Mouse (Mus musculus) layer of hippocampus, postnatal 36 days (tissue): ENCODE results near the gene Rheb. TPM values are rescaled to one million over a fixed set of nuclear protein-coding genes. Genes with fewer than 3 reads are reported as not detected.
"Not testable (repeated sequence)": the region's sequence is repeated elsewhere in the genome, so short reads cannot be mapped to it uniquely, and the experiment has no call there.

Experiments used
- DNase-seq, 2 experiments: peaks; one replicate each; pipeline ENCODE4 v3.0.0; 2022
- total RNA-seq, 2 experiments: library from RNA; stranded (reverse); gene quantifications; 2 replicates each; pipeline ENCODE4 v1.2.3; 2021

The Rheb gene
- 100 to 1,000 TPM; 111 to 120 TPM for total RNA-seq

DNA sequence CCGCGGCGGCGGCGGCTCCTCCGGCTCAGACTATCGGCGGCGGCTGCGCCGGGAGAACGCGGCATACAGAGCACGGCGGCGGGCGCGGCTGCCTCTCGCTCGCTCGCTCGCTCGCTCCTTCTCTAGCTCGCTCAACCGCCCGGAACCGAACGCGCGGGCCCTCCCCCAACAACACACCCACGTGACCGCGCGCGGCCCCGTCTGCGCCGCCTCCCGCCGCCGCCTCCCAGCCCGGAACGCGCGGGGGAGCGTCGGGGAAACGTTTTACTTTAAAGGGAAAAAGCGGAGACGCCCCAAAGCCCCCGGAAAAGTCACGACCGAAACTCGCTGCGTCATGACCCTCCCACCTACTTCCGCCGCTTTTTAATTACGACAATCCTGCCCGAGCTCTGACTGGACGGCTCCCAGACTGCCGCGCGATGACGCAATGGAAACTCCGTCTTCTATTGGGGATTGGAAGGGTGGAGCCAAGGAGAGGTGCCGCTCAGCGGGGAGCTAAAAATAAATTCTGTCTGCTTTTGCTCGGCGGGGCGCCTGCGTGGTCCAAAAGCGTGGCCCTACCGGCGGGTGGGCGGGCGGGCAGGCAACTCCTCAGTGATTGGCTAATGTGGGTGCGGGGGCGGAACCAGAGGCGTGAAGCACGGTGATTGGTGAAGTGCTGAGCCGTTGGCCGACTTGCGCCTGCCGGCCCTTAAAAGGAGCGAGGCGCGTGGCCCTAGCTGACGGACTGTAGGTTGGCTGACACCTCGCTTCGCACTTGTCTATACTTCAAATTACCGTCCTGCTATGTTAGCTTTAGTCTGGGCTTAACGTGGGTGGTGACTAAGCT, at the start of gene Rheb:
Rheb (minus strand) TSS at position 351 of the 829 bp plus-strand sequence.
- peak; percentile 99 for DNase-seq

DNA sequence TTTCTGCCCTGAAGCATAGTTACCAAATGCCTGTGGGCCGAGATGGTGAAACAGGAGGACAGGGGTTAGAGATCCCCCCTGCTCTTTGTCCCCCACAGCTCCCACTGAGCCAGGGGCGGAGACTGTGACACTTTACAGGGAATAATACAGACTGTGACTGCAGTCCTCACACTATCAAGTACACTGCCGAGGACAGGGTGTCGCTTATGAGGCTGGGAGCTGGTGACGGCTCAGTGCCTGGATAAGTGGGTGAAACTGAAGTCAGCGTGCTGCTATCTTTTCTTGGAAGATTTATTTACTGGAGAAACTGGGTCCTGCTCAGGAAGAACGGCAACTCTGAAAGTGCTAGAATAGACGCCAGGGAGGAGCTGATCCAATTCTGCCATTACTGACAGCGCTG, 47.4 kb upstream of the Rheb start:
- no peak for DNase-seq

DNA sequence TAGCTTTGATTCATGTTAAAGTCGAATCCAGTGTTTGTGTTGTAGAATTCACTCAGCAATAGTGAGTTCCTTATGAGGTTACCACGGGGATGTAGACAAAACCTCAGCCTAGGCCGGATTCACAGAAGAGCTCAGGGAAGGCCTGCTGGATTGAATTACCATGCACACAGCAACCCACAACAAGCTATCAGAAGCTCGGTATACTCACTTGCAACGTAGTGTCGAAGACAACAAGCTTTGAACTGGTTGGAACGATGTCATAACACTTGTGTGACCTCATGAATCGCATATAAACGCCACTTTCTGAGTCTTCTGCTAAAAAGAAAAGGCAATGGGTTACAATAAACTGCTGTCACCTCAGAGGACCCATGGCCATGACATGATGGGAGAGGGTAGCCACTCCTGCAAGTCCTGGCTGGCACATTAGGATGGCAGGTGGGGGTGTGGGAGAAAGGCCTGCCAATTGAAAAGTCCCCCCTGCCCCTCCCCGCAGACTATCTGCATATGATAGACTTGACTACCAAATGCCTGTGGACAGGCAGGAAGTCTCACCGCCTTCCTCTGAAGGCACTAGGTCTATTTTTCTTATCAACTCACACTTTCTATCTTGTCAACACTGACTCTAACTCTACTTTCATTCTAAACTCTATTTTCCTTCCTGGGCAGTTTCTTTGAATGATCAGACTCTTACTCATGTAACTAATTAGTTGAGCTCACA, 46.6 kb upstream of the Rheb start:
- DNase-seq = no peak

DNA sequence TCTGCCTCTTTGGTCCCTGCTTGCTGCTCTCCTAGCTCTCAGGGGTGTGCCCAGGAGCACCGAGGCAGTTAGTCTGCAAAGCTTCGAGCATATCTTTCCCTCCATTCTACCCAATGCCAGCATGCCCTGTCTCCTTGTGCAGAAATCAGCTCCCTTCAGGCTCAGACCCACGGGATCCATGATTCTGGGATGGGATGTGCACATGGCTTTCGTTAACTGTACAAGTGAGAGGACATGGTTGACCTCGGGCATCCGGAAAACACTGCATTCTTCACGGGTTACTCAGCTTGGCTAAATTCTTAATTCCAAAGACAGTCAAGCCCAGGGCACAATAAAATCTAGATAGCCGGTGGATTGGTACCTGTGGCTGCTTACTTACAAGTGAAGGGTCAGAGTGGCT, 44.8 kb upstream of the Rheb start:
- DNase-seq = no peak

DNA sequence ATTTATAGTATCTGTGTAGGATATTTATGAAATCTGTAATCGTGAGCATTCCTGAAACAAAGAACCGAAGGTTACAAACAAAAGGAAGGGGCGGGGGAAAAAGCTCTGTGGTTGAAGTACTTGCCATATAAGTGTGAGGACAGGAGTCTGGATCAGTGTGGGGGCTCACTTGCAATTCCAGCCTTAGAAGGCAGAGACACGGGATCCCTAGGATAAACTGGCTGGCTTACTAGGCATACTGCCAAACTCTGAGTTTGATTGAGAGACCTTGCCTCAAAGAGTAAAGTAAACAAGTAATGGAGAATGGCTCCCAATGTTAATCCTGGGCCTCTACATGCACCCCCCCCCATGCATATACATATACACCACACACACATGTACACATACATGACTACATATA, 36.3 kb upstream of the Rheb start:
- DNase-seq = no peak

DNA sequence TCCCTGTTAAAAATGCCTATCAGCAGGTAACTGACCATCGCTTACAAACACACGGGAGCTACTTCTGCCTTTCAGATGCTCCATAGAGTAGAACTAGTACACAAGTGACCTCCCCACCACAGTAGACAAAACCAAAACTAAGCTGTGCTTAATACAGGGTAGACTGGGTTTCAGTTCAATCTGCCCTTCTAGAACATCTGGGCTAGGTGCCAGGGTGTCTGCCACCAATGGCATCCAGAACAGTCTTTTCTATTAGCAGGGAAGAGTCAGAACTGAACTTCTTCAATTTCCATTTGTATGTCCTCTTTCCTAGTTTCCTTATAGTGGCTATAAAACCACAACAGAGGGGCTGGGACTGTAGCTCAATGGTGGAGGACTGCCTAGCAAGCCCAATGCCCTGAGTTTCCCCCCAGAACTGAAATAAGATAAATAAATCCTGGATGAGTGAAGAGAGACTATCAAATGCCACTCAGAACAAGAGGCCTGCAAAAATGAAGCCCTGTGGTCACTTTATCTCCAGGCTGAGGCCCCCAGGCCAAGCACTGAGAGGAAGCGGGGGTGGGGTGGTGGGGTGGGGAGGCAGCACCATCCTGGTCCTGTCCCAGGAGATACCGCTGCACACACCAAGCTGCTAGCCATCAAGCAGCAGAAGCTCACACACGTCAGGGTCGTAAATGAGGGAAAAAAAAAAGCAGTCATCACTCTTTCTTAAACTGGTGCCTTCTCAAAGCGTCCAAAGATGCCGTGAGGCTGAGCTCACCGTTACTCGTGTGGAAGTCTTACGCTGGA, 35.6 kb upstream of the Rheb start:
- DNase-seq = no peak

DNA sequence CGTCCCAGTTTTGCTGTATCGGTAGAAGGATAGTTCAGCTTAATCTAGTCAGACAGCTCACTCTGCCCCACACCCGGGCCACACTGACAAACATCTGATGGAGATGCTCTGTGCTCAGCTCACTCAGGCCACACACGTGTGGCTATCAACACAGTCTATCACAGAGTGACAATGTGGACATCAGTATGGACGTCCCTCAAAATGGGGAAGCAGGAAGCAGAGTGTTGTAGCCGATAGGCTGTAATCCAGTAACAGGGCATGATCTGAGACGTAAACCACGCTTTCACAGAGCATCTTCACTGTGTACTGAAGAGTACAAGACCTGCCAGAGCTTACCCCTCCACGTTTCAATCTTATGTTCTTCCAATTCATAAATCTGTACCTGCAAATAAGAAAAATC, 34.2 kb upstream of the Rheb start:
- no peak for DNase-seq

DNA sequence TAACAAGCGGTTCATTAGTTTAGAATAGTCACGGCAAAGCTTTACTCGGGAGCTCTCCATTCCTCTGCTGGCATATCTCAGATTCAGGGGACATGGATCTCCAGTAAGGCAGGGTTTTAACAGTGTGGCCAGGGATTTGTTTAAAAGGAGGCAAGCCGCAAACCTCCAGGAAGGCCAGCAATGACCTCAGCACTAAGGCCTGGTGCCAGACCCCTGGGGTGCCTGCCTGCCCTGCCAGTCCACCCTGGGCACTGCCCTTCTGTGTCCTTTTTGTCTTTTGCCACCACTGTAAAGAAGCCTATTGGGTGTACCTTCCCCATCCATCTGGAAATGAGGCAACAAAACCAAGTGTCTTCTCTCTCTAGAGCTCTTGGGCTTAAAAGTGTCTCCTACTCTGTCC, 31.7 kb upstream of the Rheb start:
- peak in 1 of 2 experiments; percentile 60 for DNase-seq

DNA sequence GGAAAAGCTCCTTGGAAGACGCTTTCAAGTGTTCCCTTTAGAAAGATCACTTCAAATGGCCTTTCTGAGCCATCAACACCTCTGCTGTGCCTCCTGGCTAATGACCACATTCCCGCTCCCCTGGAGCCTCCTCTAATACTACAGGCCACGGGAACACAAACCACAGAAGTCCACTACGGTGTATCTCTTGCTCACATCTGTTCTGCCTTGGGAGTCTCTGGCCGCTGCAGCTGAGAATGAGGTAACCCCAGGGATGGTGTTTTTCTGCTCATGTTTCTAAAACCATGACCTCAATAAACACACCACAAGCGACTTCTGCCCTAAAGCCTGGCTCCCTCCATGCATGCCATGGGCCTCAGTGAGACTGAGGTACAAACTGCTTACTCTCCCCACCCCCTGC, 30.8 kb upstream of the Rheb start:
- no peak for DNase-seq

DNA sequence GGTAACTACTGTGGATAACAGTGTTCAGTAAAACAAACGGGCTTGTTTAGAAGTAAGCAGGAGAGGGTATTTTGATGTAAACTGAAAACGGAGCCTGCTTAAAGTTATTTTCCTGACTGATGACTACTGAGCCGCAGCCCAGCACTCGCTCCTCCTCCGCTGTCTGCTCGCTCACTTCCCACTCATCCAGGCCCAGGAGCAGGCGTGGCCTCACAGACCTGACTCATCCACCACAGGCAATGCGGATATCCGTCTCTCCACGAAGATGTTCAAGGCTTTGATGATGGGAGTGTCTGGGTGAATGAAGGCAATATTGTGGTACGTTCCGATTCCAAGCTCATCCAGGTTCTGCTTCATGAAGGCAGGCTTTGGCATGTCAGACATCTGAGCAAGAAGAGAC, 28.9 kb upstream of the Rheb start:
- DNase-seq = peak in 1 of 2 experiments; percentile 38

DNA sequence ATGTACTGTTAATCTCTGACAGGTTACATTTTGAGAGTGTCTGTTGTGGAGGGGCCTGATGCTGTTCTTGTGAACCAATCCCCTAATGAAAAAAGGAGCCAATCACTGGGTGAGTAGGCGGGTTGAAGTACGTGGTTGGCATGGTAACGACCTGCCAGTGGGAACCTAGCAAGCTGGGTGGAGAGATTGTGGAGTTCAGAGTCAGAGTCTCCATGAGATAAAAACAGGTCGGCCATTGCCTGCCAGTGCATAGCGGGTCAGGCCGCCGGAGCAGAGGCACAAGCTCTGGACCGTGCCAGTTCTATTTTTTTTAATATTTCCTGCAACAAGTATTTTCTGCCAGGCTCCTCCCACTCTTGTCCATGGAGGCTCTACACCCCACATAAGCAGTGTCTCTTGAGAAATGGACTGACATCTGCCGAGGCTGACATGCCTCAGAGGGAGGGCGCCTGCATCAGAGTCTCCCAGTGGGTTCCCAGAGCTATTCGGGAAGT, 27.4 kb upstream of the Rheb start:
- no peak for DNase-seq

DNA sequence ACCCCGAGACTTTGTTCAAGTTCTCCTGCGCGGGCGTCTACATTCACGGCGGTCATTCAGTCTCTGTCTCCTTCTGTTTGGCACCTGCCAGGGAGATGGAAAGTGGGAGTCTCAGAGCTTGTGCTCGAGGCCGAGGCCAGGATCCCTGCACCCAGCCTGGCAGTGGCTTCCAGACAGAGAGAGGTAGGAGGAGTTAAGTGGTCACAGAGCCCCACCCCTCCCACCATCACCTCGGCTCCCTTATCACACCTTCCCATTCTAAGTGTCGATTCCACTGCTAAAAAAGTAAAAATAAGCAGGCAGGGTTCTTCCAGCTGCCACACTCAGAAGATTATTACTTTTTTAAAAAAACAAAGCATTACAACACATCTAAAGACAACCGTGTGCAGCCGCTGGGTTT, 21.4 kb upstream of the Rheb start:
- no peak for DNase-seq

DNA sequence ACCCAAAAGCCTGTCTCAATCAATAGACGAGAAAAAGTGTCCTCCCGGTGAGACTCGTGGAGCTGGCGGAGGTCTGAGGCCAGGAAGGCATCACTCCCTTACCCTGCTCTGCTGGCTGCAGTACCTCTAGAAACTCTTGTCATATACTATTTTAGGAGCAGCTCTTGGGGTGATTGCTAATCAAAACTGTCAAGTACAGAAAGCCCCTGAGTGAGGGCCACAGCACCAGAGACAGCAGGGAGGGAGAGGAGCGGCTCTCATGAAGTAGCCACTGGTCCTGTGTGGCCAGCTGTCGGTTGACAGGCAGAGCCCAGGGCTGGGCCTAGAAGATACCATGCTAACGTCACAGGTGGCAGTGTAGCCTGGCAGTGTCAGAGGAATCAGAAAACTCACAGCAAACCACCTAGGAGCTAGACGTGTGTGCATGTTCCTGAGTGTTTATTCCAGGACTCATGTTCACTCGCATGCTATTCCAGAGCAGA, 19.1 kb upstream of the Rheb start:
- no peak for DNase-seq

DNA sequence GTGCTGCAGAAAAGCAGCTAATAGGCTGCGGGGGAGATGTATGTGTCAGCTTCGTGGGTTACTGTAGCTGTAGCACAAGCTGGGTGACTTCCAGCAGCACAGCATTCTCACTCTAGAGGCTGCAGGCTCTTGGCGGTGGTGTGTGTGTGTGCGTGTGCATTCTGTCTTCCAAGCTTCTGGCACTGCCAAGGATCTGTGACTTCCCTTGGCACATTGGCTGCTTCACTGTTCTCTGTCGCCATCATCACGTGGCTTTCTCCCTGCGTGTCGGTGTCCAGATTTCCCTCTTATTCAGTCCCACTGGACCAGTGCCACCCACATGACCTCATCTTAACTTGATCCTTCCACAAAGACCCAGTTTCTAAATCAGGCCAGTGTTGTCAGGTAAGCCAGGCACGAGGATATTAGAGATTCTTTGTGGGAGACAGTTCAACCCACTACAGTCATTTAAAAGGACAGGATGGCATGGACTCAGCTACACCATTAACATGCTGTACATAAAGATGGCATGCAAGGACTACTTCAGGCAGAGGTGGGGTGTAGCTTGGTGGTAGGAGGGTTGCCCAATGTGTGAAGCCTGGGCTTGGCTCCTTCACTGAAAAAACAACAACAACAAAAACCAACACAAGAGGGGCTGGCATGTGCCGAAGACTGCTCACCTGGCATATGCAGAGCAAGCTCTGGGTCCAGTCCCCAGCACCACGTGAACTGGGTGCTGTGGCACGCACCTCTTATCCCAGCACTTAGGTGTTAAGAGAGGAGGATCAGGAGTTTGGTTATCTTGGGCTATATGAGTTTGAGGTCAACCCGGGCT, 18.4 kb upstream of the Rheb start:
- DNase-seq = peak; percentile 65 to 67

DNA sequence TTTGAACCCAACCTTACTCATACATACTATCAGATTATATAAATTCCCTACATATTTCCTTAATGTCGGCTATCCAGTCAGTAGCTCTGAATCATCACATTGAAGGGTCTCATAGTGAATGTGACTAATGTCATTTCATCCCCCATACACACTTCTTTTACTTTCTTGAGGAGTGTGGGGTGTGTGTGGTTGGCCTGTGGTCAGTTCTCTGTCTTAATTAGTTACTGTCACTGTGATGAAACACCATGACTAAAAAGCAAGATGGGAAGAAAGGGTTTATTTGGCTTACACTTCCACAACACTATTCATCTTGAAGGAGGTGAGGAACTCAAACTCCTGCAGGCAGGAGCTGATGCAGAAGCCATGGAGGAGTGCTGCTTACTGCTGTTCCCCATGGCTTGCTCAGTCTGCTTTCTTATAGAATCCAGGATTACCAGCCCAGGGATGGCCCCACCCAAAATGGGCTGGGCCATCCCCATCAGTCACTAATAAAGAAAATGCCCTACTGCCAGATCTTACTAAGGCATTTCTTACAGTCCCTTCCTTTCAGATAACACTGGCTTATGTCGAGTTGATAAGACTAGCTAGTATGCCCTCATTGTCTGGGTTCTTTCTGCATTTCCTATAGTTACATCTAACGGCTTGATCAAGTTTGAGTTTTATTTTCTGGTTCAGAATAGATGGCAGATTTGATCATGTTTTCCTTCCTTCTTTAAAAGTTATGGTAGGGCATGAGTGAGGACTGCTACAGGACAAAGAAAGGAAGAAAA, 17.5 kb upstream of the Rheb start:
- DNase-seq = no peak

DNA sequence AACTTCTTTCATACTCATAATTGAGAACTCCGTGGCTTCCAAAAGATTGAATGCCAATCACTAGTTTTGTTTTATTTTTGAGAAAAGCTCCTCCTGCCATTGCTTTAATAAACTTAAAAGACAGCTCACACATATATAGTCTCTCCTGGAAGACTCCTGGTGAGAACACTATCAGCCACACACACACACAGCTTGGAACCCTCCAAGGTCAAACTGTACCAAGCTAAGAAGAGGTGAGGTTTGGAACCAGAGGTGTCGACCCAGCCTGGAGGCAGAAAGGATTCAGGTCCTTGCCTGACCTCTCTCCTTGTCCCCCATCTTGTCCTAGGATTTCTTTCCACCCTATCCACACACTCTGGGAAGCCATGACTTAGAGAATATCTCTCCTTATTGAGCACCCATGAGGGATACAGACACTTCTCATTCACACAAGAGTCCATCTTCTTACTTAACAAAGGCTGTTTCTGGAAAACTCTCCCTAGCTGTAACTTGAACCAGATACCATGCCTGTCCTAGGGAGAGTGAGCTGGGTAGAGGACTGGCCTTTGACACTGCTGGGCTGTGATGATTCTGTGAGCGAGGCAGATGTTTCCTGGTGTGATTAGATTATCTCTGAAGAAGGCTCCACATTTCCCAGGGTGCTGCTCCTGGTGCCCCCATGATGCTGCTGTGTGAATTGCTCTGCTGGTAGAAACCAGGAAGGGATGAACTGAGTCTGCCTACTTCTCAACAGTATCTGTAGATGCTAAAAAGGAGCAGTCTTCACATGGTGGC, 12.6 kb upstream of the Rheb start:
- DNase-seq = no peak

DNA sequence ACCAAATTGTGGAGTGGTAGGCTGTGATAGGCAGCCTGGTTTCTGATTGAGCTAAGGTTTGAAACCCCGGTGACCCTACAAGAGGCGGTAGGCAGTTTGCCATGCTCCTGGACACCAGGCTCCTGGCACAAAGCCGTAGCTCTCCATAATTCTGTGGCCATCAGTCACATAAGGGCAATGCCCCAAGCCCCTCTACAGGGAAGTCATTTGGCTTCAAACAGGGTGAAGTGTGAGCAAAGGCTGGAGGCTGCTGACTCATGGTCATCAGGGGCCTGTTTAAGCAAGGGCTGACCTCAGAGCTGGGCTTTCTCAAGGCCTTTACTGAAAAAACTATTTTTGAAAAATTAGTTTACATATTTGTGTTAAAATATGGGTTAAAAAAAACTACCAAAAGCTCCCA, 11.8 kb upstream of the Rheb start:
- no peak for DNase-seq

DNA sequence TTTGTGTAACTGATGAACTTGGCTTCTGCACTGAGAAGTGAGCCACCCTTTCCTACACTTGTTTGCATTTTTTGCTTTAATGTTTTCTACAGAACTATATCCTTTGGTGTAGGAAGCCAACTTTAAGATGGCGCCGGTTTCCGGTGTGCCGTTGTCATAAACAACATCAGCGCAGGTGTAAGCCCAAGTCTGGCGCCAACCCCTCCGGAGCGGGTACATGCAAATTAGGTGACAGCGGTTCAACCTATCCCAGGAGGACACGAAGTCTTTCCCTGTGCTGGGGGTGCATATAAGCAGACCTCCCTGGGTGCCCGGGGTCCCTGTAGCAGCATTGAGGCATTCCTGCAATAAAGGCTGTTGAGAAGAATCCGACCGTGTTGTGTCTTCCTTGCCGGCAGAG, 5.8 kb upstream of the Rheb start:
- DNase-seq = not testable (repeated sequence)

DNA sequence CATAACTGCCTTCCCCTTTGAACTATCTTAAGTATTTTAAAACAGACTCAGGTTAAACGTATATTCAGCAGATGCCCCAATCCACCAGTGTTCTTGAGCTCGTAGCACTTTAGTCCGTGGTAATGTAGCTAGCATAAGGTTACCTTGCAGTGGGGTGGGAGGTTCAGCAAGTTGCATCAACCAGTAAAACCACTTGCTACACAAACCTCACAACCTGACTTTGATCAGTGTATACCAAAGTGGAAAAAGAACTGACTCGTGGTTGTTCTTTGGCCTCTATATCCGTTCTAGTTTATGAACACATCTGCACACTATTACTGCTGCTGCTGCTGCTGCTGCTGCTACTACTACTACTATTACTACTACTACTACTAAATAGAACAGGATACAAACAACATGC, 1.4 kb upstream of the Rheb start:
- no peak for DNase-seq

DNA sequence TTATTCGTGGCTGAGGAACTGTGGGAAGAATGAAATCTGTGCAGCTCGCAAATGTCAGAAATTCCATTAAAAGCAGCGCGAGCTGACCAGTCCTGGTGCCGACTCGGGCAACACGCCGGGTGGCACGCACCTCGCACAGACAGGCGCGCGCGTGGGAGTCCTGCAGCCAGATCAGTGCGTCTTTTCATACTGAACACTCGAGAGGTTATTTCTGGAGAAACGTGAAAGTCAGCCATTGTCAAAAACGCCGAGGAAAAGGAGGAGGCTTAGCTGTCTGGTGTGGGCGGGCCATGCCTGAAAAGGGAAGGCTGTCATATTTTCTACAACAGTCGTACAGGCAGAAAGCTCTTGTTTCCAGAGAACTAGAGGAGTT, 665 bp upstream of the Rheb start:
- DNase-seq = no peak
